Mouse (Mus musculus): ENCODE results near the gene Hnrnpm. TPM values are rescaled to one million over a fixed set of nuclear protein-coding genes. Genes with fewer than 3 reads are reported as not detected.
"Not testable (repeated sequence)": the region's sequence is repeated elsewhere in the genome, so short reads cannot be mapped to it uniquely, and the experiment has no call there.

Hnrnpm gene
- total RNA-seq, 2 experiments from 2014 or later: 265 to 391 TPM

DNA sequence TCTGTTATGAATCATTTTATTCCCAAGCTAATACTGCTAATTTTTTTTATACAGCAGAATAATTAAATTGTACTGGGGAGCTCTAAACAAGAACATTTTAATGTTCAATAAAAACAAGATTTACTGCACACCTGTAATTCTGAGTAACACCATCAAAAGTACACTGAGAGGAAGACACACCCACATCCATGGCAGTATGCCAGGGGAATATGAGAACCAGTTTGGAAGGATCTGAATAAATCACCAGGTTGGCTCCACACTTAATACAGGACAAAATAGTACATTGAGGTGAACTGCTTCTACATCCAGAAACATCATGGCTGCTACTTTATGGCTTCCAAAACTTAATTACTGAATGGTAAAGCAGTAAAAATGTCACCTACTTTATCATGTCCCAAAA lies 11.2 kb downstream of the Hnrnpm start:
- no peak for ATAC-seq (ENCODE audit: poor library complexity, severe bottlenecking)

GRCm38 (mm10) chr17:33673837-33674236 lies 12.8 kb downstream of the Hnrnpm start:
- ATAC-seq (ENCODE audit: poor library complexity, severe bottlenecking): no peak

- no peak for ATAC-seq (ENCODE audit: poor library complexity, severe bottlenecking)
Observed at GRCm38 (mm10) chr17:33669681-33670080, 17.0 kb downstream of the Hnrnpm start.

- ATAC-seq (ENCODE audit: poor library complexity, severe bottlenecking): no peak
Observed at GRCm38 (mm10) chr17:33666813-33667212, 19.8 kb downstream of the Hnrnpm start.

GRCm38 (mm10) chr17:33649781-33650475 lies 36.7 kb downstream of the Hnrnpm start:
- ATAC-seq (ENCODE audit: poor library complexity, severe bottlenecking): no peak

DNA sequence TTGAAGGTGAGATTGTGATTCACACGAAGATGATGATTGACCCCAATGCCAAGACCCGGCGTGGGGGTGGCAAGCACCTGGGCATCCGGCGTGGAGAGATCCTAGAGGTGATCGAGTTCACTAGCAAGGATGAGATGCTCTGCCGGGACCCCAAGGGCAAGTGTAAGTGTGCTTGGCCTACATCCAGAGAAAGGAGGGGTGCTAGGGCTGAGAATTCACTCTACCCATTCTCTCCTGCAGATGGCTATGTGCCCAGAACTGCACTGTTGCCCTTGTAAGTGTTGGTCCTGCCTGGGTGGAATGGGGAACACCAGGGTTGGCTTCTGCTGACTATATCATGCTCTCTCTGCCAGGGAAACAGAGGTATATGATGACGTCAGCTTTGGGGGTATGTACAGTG lies 41.6 kb downstream of the Hnrnpm start:
- no peak for ATAC-seq (ENCODE audit: poor library complexity, severe bottlenecking)

GRCm38 (mm10) chr17:33644068-33644467 lies 42.6 kb downstream of the Hnrnpm start:
- no peak for ATAC-seq (ENCODE audit: poor library complexity, severe bottlenecking)

GRCm38 (mm10) chr17:33639743-33640142 lies 46.9 kb downstream of the Hnrnpm start:
- peak; percentile 60 for ATAC-seq (ENCODE audit: poor library complexity, severe bottlenecking)

GRCm38 (mm10) chr17:33637516-33638276 lies 49.0 kb downstream of the Hnrnpm start, which contains the start of gene Pram1:
TSS of gene Pram1 (plus strand) at chr17:33638056.
- ATAC-seq (ENCODE audit: poor library complexity, severe bottlenecking): peak; percentile 82

GRCm38 (mm10) chr17:33637038-33637437 lies 49.6 kb downstream of the Hnrnpm start:
- no peak for ATAC-seq (ENCODE audit: poor library complexity, severe bottlenecking)

DNA sequence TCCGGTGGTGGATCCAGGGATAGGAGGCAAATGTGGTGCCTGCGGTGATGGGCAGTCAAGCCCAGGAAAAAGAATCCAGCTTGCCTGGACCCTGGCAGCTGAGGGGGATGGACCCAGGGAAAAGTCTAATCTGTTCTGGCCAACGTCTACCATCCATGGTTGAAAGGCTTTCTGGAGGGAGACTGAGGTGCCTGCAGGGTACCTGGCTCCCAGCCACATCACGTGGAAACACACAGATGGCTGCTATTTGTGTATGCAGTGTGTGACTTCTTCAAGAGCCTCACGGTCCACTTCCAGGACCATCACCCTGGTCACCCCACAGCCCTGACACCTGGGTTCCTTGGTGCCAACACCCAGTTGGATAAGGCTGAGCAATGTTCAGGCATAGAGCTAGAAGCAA lies 54.9 kb downstream of the Hnrnpm start:
- ATAC-seq (ENCODE audit: poor library complexity, severe bottlenecking): no peak

- ATAC-seq (ENCODE audit: poor library complexity, severe bottlenecking): no peak
Observed at GRCm38 (mm10) chr17:33631236-33631635, 55.4 kb downstream of the Hnrnpm start.

- no peak for ATAC-seq (ENCODE audit: poor library complexity, severe bottlenecking)
Observed at GRCm38 (mm10) chr17:33630171-33630895, 56.3 kb downstream of the Hnrnpm start.

DNA sequence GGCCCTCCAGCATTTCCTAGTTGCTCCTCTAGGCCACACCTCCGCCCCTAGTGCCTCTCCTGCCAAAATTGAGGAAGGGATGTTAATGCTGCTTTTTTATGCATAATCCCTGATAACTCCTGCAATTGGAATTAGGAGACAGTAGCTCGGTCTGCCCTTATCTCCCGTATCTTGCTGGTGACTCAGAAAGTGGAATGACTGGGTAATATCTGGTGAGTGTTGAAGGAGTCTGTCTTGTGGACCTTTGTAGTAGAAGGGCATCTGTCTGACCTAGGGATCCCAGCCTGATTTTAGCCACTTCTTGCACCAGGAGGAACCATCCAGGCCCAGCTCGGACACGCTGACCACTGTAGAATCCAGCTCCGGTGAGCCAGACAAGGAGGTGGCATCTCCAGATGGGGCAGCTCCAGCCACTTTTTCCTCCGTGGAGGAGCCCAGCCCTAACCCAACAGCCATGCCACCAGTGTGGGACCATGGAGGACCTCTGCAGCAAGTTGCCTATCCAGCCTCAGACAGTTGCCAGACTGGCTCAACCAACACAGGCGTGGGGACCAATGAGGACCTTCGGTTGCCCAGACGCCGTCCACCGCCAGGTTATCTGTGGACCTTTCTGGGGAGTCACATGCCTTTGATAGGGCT lies 57.1 kb downstream of the Hnrnpm start:
- no peak for ATAC-seq (ENCODE audit: poor library complexity, severe bottlenecking)

DNA sequence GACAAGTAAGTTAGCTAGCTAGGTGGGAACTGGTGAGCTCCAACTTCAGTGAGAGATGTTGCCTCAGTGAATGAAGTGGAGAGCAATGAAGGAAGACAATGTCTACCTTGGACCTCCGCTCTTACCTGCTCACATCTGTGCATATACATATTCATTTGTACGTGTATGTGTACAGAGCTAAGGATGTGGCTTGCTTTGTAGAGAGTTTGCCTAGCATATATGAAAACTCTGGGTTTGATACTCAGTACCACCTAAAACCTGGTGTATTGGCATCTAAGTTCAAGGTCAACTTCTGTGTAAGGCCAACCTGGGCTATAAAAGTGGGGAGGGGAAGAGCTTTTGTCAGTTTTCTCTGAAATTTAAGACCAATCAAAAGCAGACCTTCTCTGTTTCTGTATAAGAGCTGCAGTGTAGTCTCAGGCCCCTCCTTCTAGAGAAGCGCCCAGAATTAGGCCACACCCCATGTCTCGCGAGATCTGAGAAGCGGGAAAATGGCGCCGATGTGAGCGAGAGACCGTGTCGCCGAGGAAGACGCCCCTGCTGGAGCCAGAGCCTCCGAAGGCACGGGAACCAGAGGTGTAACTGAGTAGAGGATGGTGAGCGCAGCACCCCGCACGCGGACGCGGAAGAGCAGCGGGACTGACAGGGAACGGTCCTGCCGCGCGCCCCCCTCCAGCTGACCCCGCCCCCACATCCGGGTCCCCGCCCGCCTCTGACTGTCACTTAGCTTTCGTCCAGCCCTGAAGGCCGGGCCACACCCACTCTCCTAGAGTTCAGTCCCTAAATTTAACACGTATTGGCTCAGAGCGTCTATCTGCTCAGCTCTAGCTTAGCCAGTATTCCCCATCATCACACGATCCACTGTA lies 57.8 kb downstream of the Hnrnpm start, which contains the start of gene Zfp414:
Gene Zfp414, plus strand, starts transcription at position 470 of the 866 bp plus-strand sequence.
- ATAC-seq (ENCODE audit: poor library complexity, severe bottlenecking): peak; percentile 95

DNA sequence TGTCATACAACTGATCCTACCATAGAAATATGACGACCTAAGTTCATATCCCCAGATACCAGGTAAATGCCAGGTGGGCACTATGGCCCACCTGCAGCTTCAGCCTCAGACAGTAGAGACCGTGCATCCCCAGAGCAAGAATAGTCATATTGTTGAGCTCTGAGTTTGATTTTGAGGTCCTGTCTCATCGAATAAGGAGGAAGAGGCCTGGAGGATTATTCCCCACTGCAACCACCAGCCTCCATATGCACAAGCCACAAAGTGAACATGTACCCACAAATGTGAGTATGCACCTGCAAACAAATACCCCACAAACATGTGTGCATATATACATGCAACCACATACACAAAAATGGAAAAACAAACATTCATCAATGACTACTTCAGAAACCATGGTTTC lies 59.4 kb downstream of the Hnrnpm start:
- ATAC-seq (ENCODE audit: poor library complexity, severe bottlenecking): no peak

DNA sequence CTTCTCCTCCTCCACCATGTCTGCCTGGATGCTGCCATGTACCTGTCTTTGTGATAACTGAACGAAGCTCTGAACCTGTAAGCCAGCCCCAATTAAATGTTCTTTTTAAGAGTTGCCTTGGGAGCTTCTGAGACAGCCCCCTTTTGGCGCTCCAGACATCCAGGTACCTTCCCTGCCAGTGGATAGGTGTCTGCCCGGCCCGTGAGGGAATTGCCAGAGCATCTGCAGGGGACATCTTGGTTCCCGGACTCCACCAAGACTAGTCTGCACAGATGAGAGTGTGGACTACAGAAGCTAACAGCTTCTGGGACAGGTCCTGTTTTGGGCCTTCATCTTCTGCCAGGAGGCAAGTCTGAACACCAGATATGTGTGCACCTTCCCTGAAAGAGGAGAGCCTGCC lies 72.9 kb downstream of the Hnrnpm start:
- ATAC-seq (ENCODE audit: poor library complexity, severe bottlenecking): not testable (repeated sequence)

DNA sequence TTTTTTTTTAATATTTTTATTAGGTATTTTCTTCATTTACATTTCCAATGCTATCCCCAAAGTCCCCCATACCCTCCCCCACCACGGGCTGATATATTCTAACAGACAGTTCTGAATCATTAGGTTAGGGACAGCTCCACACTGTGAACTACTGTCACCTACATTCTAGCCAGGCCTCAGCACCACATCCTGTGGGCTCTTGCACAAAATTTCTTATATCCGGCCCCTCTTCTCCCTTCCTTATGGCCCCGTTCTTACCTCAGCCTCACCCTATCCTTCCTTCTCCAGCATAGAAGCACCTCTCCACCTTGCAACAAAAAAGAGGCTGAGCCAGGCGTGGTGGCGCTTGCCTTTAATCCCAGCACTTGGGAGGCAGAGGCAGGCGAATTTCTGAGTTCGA lies 76.1 kb downstream of the Hnrnpm start:
- peak; percentile 82 for ATAC-seq (ENCODE audit: poor library complexity, severe bottlenecking)

GRCm38 (mm10) chr17:33607273-33607672 lies 79.4 kb downstream of the Hnrnpm start:
- no peak for ATAC-seq (ENCODE audit: poor library complexity, severe bottlenecking)

DNA sequence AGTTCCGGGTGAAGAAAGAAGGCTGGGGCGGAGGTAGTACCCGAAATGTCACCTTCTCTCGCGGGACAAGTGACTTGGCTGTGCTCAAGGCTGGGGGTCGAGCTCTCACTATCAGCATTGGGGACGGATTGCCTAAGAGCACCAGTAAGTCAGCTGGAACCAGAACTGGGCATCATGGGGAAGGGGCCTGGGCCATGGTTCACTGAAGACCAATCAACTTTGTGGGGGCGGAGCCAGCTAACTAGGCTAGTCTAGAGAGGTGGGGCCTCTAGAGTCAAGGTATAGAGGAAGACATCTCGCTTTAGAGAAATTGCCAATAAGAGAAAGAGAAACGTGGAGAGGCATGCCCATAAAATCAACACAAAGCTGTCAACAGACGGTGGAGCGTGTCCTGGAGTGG lies 84.7 kb downstream of the Hnrnpm start:
- no peak for ATAC-seq (ENCODE audit: poor library complexity, severe bottlenecking)
